Mouse (Mus musculus) cerebellum, adult 18-20 months (tissue): ENCODE measurements around the gene Gm11236.
"Not testable (repeated sequence)": the region's sequence is repeated elsewhere in the genome, so short reads cannot be mapped to it uniquely, and the experiment has no call there.

Experiments used
- DNase-seq, 2 experiments: peaks; one replicate each; pipeline ENCODE4 v3.0.0; 2021

Gene Gm11236

GRCm38 (mm10) chr4:73637821-73638220 is at the start of gene Gm11236:
Gene Gm11236 (plus strand): TSS chr4:73638121.
- not testable (repeated sequence) for DNase-seq

GRCm38 (mm10) chr4:73599248-73599647 is 38.7 kb upstream of the Gm11236 start:
- no peak for DNase-seq

GRCm38 (mm10) chr4:73607581-73607980 is 30.3 kb upstream of the Gm11236 start, which contains the start of gene Gm11238:
Gene Gm11238 (plus strand): TSS chr4:73607881.
- not testable (repeated sequence) for DNase-seq

GRCm38 (mm10) chr4:73622684-73623083 is 15.2 kb upstream of the Gm11236 start, which contains the start of gene Gm11237:
Gene Gm11237 (plus strand): TSS chr4:73622984.
- not testable (repeated sequence) for DNase-seq

- DNase-seq: not testable (repeated sequence)
These were observed 23.9 kb downstream of the Gm11236 start for GRCm38 (mm10) chr4:73661864-73662263.

GRCm38 (mm10) chr4:73668054-73668453 is 30.1 kb downstream of the Gm11236 start, which contains the start of gene Gm11239:
Gene Gm11239 (plus strand): TSS chr4:73668354.
- not testable (repeated sequence) for DNase-seq

- DNase-seq: not testable (repeated sequence)
These were observed 45.3 kb downstream of the Gm11236 start, which contains the start of gene Gm428 for GRCm38 (mm10) chr4:73683216-73683615. Gene Gm428 (plus strand): TSS chr4:73683516.
